Mouse (Mus musculus) heart, postnatal 0 days (tissue): ENCODE data around the gene Ccl17. TPM values are rescaled to one million over a fixed set of nuclear protein-coding genes. Genes with fewer than 3 reads are reported as not detected.

Source experiments
- ATAC-seq: fragments of 200-750 bp; cut with Nextera tagmentation; 2 replicates; pipeline ENCODE4 v1.8.0; 2017; ENCODE audit warnings: low read depth, moderate number of reproducible peaks, moderate library complexity; ENCODE audit not compliant: insufficient read depth
- DNase-seq: peaks from one replicate; pipeline ENCODE4 v3.0.0-alpha.2; 2016; ENCODE audit warnings: low spot score
- H3K27ac ChIP-seq: fragments of 300-500 bp; sonication (generic); 2 replicates; pipeline ENCODE4 v1.5.1; 2014; ENCODE audit warnings: low read depth, mild to moderate bottlenecking
- H3K27me3 ChIP-seq: fragments of 300-500 bp; sonication (generic); 2 replicates; pipeline ENCODE4 v1.6.1; 2014; ENCODE audit warnings: low read length, mixed read lengths; ENCODE audit not compliant: control insufficient read depth, insufficient read depth
- H3K36me3 ChIP-seq: fragments of 300-500 bp; sonication (generic); replicated peaks from 2 replicates; pipeline ENCODE4 v1.6.1; 2014; ENCODE audit warnings: low read length, mixed read lengths; ENCODE audit not compliant: control insufficient read depth, insufficient read depth
- H3K4me1 ChIP-seq: fragments of 300-500 bp; sonication (generic); 2 replicates; pipeline ENCODE4 v1.6.1; 2014; ENCODE audit warnings: antibody characterized with exemption; ENCODE audit not compliant: control insufficient read depth, insufficient read depth
- H3K4me2 ChIP-seq: fragments of 300-500 bp; sonication (generic); 2 replicates; pipeline ENCODE4 v1.6.1; 2014; ENCODE audit warnings: low read depth, mild to moderate bottlenecking, low read length, moderate library complexity
- H3K4me3 ChIP-seq: fragments of 300-500 bp; sonication (generic); 2 replicates; pipeline ENCODE4 v1.5.1; 2014; ENCODE audit warnings: low read depth, low read length
- H3K9ac ChIP-seq: fragments of 300-500 bp; sonication (generic); replicated peaks from 2 replicates; pipeline ENCODE4 v1.6.1; 2014; ENCODE audit warnings: low read depth, low read length, mixed read lengths
- H3K9me3 ChIP-seq: fragments of 300-500 bp; sonication (generic); replicated peaks from 2 replicates; pipeline ENCODE4 v1.6.1; 2016; ENCODE audit warnings: low read length; ENCODE audit not compliant: control insufficient read depth
- CTCF ChIP-seq: IDR thresholded peaks from 2 replicates; pipeline ENCODE4 v1.5.1; 2016; ENCODE audit warnings: antibody characterized with exemption, control low read depth, low read depth
- EP300 ChIP-seq: IDR thresholded peaks from 2 replicates; pipeline ENCODE4 v1.6.1; 2016; ENCODE audit warnings: antibody characterized with exemption, low read depth
- WGBS: fragments of 180-500 bp; shearing (Covaris S2); extraction: QIAGEN DNeasy Blood & Tissue Kit; methylation state at CpG from one replicate; pipeline ENCODE4 v1.1.7; 2014; 5-methylcytosine and 5-hydroxymethylcytosine counted together
- polyA plus RNA-seq: library from polyadenylated mRNA; unstranded; fragments of >200 nt; fragmentation: Nextera tagmentation; extraction: Ambion mirVana; gene quantifications from 2 replicates; pipeline ENCODE4 v1.2.1, GENCODE M21; 2015
- total RNA-seq: library from RNA; depleted of rRNA; stranded (reverse); fragments of >200 nt; gene quantifications from 2 replicates; pipeline ENCODE4 v1.2.3, GENCODE M21; 2014; ENCODE audit warnings: low replicate concordance

The Ccl17 gene
- total and polyA plus RNA-seq, 2 experiments from 2014 or later, result not detected

DNA sequence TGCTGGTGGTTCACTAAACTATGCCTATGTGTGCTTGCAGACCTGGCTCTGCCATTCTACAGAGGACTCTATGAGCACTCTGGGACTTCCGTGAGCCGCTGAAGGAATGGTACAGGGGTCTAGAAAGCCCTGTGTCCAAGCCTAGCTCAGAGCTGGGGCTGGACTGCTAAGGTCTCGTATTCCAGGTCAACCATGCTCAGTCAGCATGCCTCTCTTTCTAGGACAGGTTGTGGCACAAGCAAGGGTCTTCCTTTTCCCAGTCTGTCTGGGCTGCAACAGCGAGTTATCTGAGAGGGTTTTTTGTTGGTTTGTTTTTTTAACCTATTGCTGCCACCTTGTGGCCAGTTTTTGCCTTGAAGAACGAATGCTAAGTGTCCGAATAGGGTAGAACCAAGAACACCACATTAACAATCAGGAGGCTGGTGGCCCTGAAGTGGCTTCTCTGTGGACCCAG lies 2.4 kb downstream of the Ccl17 start:
- H3K9ac ChIP-seq, result no peak overlapping the region
- no peaks in the 10 kb centered on the region for H3K4me1 ChIP-seq
- DNase-seq, result peak; percentile 85
- H3K4me3 ChIP-seq, result no peak overlapping the region
- peak; percentile 69 for TF ChIP-seq CTCF
- TF ChIP-seq EP300, result no peak
- no peaks in the 10 kb centered on the region for H3K36me3 ChIP-seq
- H3K4me2 ChIP-seq, result no peak overlapping the region
- no peak overlapping the region for H3K27ac ChIP-seq
- peak; percentile 62 for ATAC-seq
- WGBS, result 30% methylated on average over 6 of the region's 6 CpGs
- no peaks in the 10 kb centered on the region for H3K27me3 ChIP-seq
- no peaks in the 10 kb centered on the region for H3K9me3 ChIP-seq

DNA sequence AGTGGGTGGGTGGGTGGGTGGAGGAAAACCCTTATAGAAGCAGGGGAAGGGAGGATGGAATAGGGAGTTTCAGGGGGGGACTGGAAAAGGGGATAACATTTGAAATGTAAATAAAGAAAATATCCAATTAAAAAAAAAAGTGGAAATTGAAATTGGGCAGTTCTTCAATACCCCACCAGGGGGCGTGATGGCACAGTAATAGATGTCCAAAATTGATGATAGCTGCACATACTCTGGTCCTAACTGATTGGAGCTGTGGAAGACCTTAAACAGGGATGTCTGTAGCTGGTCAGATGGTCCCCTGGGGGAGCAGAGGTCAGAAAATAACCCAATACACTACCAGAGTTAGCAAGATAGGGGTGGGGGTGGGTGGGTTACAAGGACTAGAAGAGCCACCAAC lies 4.3 kb downstream of the Ccl17 start:
- Histone ChIP-seq H3K27ac (no peak overlapping the region), H3K9me3 (no peaks in the 10 kb centered on the region), H3K9ac (no peak overlapping the region), H3K36me3 (no peaks in the 10 kb centered on the region), H3K4me3 (no peak overlapping the region), H3K27me3 (no peaks in the 10 kb centered on the region), H3K4me1 (no peaks in the 10 kb centered on the region), H3K4me2 (no peak overlapping the region)
- 0% methylated on average over 1 of the region's 1 CpGs for WGBS
- no peak for DNase-seq
- ATAC-seq, result no peak
- TF ChIP-seq CTCF (peak; percentile 49), EP300 (no peak)

DNA sequence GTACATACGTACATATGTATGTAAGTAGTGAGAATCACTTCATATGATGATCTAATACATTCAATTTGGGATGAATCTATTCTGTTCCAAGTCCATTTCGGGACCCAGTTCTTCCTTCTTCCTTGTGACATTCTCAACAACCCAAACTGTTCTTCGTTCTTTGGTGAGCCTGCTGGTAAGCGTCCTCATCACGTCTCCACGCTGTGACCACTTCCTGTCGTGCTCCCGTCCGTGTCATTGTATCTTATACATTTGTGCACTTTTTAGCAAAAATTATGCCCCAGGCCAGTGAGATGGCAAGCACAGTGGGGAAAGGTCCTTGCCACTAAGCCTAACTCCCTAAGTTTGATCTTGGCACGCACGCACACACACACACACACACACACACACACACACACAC lies 7.7 kb downstream of the Ccl17 start:
- DNase-seq, result no peak
- WGBS, result 81% methylated on average over 11 of the region's 11 CpGs
- H3K4me1 ChIP-seq, result no peaks in the 10 kb centered on the region
- H3K27me3 ChIP-seq, result no peaks in the 10 kb centered on the region
- no peaks in the 10 kb centered on the region for H3K9me3 ChIP-seq
- no peak overlapping the region for H3K4me2 ChIP-seq
- no peak overlapping the region for H3K4me3 ChIP-seq
- TF ChIP-seq CTCF (no peak), EP300 (no peak)
- peaks cover 22% of the 10 kb centered on the region for H3K36me3 ChIP-seq
- no peak for ATAC-seq
- no peak overlapping the region for H3K27ac ChIP-seq
- H3K9ac ChIP-seq, result no peak overlapping the region

DNA sequence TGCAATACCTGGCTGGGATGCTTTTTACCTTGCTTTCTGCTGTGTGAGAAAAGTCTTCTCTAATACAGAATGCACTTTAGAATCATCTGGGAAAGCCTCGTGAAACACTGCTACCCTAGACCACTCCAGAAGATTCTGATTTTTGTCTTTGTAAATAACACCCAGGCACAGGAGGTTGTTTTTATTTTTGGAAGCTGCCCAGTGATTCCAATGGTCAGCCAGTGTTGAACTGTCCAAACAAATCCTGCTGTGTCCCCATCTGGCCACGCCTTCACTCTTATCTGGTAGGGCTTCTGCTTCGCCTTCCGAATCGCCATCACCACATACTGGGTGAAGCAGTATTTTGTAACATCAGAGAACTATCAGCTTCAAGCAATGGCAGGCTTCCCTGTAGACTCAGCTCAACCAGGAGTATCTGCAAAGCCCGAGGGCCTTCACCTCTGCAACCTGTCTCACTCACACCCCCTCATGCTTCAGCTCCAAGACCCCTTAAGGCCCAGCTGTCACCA lies 9.5 kb downstream of the Ccl17 start:
- TF ChIP-seq CTCF, result no peak
- no peak for TF ChIP-seq EP300
- no peaks in the 10 kb centered on the region for H3K27me3 ChIP-seq
- no peaks in the 10 kb centered on the region for H3K4me1 ChIP-seq
- no peak overlapping the region for H3K4me3 ChIP-seq
- H3K4me2 ChIP-seq, result no peak overlapping the region
- no peak overlapping the region for H3K9ac ChIP-seq
- H3K9me3 ChIP-seq, result no peaks in the 10 kb centered on the region
- WGBS, result 51% methylated on average over 6 of the region's 6 CpGs
- no peak overlapping the region for H3K27ac ChIP-seq
- no peak for ATAC-seq
- DNase-seq, result no peak
- H3K36me3 ChIP-seq, result peaks cover 38% of the 10 kb centered on the region

DNA sequence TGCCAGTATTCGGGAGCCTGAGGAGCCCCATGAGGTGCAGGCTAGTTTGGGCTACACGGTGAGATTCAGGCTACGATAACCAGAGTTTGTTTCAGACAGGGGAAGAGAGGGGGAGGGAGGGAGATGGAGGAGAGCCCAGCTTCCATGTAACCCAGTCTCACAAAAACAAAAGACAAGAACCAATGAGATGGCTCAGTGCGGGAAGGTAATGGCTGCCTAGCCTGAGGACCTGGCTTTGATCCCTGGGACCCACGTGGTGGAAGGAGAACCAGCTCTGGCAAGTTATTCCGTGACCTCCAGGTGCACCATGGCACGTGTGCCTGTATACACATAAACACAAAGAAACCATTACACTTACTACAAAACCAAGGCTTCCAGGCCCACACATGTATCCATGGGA lies 10.3 kb downstream of the Ccl17 start:
- Histone ChIP-seq H3K27me3 (no peaks in the 10 kb centered on the region), H3K4me3 (no peak overlapping the region), H3K9ac (no peak overlapping the region), H3K36me3 (peaks cover 46% of the 10 kb centered on the region), H3K4me2 (no peak overlapping the region), H3K27ac (no peak overlapping the region), H3K4me1 (no peaks in the 10 kb centered on the region), H3K9me3 (no peaks in the 10 kb centered on the region)
- no peak for TF ChIP-seq EP300
- TF ChIP-seq CTCF, result no peak
- DNase-seq (no peak), ATAC-seq (no peak)
- WGBS, result 83% methylated on average over 7 of the region's 7 CpGs

DNA sequence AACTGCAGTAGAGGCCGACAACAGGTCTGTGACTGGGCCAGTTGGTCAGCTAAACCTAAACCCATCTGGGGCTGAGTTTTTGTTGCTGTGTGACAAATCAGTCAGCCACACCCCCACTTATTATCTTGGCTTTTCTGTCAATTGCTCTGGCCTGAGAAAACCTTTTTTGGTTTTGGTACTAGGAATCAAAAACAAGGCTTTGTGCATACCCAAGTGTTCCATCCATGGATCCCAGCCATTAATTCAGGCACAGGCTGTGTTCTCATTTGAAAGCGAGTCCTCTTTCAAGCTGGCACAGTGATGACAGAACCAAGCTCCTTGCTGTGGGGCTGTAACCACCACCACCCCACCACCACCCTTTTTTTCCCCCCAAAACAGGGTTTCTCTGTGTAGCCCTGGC lies 11.1 kb downstream of the Ccl17 start:
- Histone ChIP-seq H3K4me1 (no peaks in the 10 kb centered on the region), H3K36me3 (peaks cover 53% of the 10 kb centered on the region), H3K27ac (no peak overlapping the region), H3K9ac (no peak overlapping the region), H3K27me3 (no peaks in the 10 kb centered on the region), H3K4me3 (no peak overlapping the region), H3K9me3 (no peaks in the 10 kb centered on the region), H3K4me2 (no peak overlapping the region)
- TF ChIP-seq EP300, result no peak
- no peak for TF ChIP-seq CTCF
- WGBS, result 95% methylated on average over 2 of the region's 2 CpGs
- ATAC-seq (no peak), DNase-seq (no peak)
